Mouse (Mus musculus) gastrocnemius, postnatal 14 days (tissue): ENCODE results near the gene Aqp7. TPM values are rescaled to one million over a fixed set of nuclear protein-coding genes. Genes with fewer than 3 reads are reported as not detected.
A peak's percentile ranks its signal among the peaks of the same experiment; 100 is the strongest.

Experiments used
- DNase-seq: peaks from one replicate; pipeline ENCODE4 v3.0.0; 2021; ENCODE audit warnings: mixed read lengths
- intact Hi-C: fragments of 180-260 bp; cut with DNase I; formaldehyde crosslinking; loops from one replicate; pipeline ENCODE4 v1.15.1; 2025; ENCODE audit warnings: low total_unique reads
- total RNA-seq, 2 experiments: library from RNA; stranded (reverse); gene quantifications; 2 replicates each; pipeline ENCODE4 v1.2.3; 2021

The Aqp7 gene
- total RNA-seq, 2 experiments from 2014 or later: 11.4 to 14.5 TPM

DNA sequence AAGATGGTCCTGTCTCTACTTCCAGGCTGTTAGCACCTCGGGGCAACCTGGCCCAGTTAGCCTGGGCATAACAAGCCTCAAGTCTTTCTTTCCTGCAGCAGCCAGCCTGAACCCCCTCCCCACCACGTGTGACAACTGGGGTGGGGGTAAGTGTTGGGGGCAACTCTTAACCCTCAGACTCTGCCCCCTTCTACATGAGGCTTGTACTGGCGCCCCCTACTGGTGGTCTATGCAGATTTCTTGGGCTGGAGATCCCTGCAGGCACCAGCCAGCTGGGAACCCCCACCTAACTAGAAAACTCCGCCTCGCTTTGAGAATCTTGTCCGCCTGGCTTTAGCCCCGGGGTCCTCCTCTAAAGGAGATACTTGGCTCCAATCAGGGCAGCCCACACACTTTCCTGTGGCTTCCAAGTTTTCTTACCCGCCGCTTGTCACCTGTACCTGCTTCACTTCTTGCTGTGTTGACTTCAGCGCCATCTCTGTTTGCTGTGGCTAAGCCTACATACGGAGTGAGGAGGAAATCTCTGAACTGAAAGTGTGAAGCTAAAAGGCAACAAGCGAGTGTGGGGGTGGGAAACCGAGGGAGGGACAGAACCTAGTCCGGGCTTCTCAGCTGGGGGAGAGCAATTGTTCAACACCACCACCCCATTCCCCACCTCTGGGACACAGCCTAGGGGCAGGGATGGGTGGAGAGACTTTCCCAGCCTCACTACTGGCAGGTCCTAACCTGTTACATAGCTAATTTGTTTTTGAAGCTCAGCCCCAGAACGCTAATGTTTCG is 16.1 kb upstream of the Aqp7 start:
- intact Hi-C loops: no loop called here
- DNase-seq: no peak

DNA sequence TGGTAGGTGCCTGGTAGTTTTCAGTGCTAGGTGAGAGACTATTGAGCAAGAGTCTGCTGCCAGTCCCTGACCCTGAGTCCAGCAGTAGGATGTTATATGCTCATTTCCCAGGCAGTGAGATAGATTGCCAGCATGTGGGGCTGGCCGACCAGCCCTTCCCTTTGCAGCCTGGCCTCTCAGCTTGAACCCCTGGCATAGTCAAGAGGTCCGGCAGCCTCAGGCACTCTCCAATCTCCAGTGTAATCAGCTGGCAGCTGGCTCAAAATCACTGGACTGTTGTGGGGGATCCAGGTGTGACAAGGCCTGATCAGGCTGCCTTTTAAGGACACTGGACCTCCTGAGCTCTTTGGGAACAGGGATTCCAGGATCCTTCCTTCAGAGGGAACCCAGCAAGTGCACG is 15.4 kb upstream of the Aqp7 start:
- intact Hi-C loops: no loop called here
- no peak for DNase-seq

DNA sequence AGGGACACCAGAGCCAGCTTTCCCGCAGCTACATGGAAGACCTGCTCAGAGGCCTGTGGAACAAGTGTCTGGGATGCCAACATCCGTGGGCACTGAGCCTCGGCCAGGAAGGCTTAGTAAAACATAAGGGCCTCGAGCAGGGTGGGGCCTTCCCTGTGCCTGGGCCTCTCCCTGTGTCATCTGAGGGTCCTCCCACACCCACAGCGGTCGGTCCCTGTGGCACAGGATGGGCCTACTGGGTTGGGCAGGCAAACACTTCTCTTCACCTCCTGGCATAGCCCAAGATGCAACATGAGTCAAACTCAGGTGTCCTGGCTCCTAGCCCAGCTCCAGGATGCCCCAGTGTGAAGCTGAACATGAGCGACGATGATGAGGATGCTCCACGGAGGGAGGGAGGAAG is 9.4 kb upstream of the Aqp7 start:
- intact Hi-C loops: no loop called here

DNA sequence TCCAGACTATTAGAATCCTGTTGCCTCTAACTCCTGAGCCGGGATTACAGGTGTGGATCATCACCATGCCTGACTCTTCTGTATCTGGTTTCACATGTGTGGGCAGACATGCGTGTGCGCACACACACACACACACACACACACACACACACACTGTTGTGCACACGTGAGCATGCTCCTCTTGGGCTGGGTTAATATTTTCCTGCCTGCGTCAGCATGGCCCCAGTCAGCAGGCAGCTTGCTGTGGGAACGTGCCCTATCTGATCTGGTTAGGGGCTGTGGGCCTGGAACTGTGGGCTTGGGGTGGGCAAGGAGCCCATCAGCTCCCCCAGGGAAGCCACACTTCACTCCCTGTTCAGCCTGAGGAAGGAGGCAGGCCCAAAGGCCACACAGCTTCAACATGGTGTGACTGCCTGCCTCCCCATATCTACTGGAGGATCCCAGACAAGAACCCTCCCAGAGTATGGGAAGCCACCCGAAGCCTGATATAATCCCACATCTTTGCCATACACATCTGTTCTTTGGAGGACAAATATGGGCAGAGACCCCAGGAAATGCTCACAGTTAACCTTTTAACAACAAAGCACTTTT is 8.9 kb upstream of the Aqp7 start:
- intact Hi-C loops: no loop called here
- DNase-seq: no peak

More for the DNA sequence above, 9.4 kb upstream of the Aqp7 start:
- no peak for DNase-seq

DNA sequence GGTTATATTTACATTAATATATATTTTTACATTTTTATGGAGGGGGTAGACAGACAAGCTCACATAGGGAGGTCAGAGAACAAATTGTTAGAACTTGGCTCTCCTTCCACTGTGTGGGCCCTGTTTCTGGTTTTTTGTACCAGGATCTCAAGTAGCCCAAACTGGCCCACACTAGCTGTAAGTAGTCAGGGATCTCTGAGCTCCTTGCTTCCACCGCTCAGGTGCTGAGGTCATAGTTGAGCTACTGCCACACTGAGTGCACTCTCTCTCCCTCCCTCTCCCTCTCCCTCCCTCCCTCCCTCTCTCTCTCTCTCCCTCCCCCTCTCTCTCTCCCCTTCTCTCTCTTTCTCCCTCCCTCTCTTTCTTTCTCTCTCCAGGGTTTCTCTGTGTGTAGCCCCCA is 8.3 kb upstream of the Aqp7 start:
- DNase-seq: no peak
- intact Hi-C loops: no loop called here

- DNase-seq: no peak
- intact Hi-C loops: no loop called here
Measured at GRCm38 (mm10) chr4:41055111-41055510, 7.2 kb upstream of the Aqp7 start.

DNA sequence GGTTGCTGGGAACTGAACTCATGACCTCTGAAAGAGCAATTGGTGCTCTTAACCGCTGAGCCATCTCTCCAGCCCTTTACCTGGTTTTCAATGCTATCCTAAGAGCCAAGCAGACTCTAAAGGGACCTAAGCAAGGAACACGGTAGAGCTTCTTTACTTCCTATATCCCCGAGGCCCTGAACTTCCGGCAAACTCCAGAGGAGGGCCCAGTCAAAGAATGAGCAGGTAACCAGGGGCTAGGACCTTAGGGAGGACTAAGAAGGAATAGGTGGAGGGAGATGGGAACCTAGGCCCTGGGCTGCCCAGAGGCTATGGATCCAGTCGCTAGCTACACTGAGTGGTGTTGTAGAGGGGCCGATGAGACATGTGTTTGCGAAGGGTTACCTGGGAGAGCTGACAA is 3.8 kb upstream of the Aqp7 start:
- no peak for DNase-seq
- intact Hi-C loops: loop anchor here (2.0 kb wide), 1 partner anchor 69 kb away; no protein-coding TSS in a partner anchor

DNA sequence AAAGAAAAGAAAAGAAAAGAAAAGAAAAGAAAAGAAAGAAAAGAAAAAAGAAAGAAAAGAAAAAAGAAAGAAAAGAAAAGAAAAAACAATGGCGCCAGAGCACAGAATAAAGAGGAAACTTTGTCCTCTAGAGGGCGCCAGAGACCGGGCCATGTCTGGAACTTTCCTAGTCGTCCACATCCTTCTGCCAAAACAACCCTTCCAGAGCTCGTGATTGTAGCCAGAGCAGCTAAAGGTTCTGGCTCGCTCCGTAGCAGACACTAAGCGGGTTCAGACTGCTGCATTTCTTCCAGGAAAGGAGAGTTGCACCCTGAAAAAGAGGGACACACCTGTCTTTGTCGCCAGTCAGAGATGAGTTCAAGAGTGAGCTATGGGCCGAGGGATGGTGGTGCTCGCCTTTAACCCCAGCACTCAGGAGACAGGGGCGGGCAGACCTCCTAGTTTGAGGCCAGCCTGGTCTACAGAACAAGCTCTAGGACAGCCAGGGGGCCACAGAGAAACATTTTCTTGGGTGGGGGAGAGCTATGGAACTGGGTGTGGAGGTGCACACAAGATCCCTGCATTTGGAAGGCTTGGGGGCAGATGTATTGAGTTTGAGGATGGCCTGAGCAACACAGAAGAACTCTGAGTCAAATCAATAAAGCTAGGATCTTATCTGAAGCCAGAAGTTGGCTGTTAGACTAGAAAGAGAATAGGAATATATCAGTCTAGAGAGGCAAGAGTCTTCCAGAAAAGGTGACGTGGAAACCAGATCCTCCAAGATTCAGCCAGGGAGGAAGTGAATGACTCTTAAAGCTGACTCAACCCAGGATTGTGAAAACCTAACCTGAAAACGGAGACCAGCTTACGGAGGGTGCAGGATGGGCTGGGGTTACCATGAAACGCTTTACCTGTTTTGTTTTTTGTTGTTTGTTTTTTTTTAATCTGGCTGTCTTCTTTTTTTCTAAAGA is 3.1 kb upstream of the Aqp7 start:
- intact Hi-C loops: loop anchor here (2.0 kb wide), 1 partner anchor 70 kb away; no protein-coding TSS in a partner anchor
- peak; percentile 85 for DNase-seq

DNA sequence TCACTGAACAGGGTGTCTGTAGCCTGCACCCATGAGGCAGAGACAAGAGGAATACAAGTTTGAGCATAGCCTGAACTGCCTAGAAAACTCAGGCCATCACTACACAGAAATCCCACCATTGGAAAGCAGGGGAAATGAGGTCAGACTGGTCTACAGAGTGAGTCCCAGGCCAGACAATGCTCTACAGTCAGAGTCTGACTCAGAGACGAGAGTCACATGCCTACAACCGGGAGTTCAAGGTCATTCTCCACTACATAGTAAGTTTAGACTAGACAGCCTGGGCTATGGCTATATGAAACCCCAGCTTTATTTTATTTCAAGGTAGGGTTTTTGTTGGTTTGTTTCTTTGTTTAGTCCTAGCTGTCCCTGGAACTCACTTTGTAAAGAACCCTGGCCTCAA is 987 bp upstream of the Aqp7 start:
- intact Hi-C loops: no loop called here
- DNase-seq: no peak

GRCm38 (mm10) chr4:41046254-41046795 is 1.6 kb downstream of the Aqp7 start:
- no peak for DNase-seq
- intact Hi-C loops: no loop called here

DNA sequence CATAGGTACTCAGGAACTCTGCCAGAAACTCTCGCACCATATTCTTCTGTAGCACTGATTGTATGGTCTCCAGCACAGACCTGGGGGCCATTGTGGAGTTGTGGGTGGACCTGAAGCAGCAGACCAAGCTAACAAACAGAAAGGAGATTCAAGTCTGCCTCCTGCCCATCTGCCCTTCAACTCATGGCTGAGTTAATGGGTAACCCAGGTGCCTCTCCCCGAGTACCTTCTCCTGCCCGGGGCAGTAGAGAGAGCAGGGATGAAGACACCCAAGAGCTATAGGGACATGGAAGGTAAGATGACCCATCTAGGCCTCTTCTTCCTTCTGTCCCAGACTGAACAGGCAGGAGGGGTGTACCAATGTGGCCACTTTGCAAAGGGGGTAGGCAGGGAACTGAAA is 2.7 kb downstream of the Aqp7 start:
- intact Hi-C loops: no loop called here
- DNase-seq: no peak

DNA sequence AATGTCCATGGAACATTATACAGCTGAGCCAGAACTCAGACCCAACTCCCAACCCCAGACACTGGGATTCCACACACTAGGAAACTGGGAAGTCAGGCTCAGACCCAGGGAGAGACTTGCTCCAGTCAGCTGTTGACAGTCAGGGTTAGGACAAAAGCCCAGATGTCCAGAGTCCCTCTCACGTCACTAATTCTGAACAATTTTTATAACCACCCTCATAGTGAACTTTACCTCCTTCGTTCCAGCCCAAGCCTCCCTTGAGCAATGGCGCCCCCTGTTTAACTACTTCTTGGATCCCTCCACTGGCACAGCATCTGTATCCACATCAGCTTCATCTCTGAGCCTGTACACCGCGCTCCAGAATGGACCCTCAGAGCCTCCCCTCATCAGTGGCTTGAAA is 4.0 kb downstream of the Aqp7 start:
- DNase-seq: no peak
- intact Hi-C loops: no loop called here

- intact Hi-C loops: no loop called here
Measured at GRCm38 (mm10) chr4:41042880-41043279, 5.1 kb downstream of the Aqp7 start.

DNA sequence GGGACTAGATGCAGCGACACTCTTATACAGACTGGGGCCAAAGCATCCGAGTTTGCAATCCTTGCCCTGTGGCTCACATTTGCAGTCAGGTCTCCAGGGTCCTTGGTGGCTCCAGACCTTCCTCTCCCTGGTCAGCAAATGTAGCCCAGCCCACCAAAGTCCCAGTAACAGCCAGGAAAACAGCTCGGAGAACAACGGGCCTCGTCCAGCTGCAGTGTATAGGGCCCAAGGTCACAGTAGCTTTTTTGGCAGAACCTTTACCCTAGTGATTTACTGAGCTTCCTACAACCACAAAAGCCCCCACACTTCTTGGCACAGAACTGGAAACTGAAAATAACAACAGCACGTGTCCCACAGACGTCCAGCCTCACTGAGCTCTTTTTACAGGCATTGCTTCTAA is 7.0 kb downstream of the Aqp7 start:
- intact Hi-C loops: no loop called here
- DNase-seq: peak; percentile 35

More at GRCm38 (mm10) chr4:41042880-41043279, 5.1 kb downstream of the Aqp7 start:
- DNase-seq: no peak

DNA sequence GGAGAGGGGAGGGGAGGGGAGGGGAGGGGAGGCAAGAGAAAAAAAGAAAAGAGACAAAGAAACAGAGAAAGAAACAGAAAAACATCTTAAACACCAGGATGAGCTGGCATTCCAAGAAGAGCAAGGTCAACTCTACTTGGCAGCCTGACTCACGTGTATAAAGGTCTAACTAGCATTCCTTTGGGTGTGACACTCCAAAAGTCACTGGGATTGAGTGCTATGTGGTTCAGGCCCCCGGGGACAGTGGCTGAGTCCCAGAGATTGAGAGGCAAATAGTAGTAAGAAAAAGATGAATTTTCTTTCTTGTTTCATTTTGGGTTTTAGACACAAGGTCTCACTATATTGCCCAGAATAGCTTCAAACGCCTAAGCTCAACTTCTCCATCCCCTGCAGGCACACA is 10.0 kb downstream of the Aqp7 start:
- DNase-seq: no peak
- intact Hi-C loops: no loop called here

- DNase-seq: peak; percentile 45
- intact Hi-C loops: no loop called here
Measured at GRCm38 (mm10) chr4:41031242-41031641, 16.7 kb downstream of the Aqp7 start.

GRCm38 (mm10) chr4:41029372-41029771 is 18.6 kb downstream of the Aqp7 start:
- no peak for DNase-seq

DNA sequence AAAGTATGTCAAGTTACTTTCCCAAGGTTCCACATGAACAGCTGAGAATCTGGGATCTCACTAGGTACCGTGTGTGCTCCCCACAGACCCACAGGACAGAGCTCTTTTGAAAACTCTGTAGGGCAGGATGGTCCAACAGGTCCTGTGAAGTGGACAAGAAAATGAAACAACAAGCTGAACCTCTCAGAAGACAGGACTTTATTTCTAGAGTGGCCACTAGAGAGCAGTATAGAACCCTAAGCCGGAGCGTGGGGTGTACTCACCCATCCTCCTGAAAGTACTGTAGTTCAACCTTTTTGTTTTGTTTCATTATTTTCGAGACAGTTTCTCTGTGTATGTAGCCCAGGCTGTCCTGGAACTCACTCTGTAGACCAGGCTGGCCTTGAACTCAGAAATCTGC is 19.7 kb downstream of the Aqp7 start:
- intact Hi-C loops: no loop called here
- no peak for DNase-seq

More at GRCm38 (mm10) chr4:41029372-41029771, 18.6 kb downstream of the Aqp7 start:
- intact Hi-C loops: no loop called here

DNA sequence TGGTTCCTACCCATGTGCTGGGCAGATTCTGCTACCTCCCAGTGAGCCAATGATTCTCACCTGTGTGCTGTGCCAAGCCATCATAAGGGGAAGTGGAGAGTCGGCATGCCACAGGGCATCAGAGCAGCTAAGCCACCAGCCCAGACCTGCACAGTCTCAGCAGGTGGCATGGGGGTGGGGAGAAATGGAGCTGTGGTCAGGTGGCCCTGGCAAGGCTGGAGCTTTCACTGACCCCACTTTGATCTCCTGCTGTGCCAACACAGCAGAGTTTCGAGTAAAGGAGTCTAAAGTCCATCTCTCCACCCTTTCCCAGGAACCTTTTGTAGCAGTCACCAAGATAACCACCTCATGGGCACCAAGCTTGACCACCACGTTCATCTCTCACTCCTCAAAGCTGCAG is 20.1 kb downstream of the Aqp7 start:
- intact Hi-C loops: no loop called here
- no peak for DNase-seq
